In genomic region chr3:55309961-55310360, GRCm38 (mm10) we compare ENCODE assay signal across 18 mouse cellular contexts.
"Had no signal": no experiment of that assay in that cellular context is flagged by ENCODE, and none has a peak within 500 bp of the region (broad histone marks: within the 10 kb centered on the region; RNA-seq: fewer than 3 reads in every experiment).

No protein-coding gene starts in this region.

- H3K9me3 ChIP-seq: kidney, embryonic 15.5 days; limb, embryonic 12.5 days; liver, embryonic 13.5 days; midbrain, embryonic 12.5 days; neural tube, embryonic 15.5 days had no signal

- H3K4me1 ChIP-seq: kidney, embryonic 15.5 days; limb, embryonic 12.5 days; liver, embryonic 13.5 days; megakaryocyte, embryonic 14.5 days had no signal

- H3K36me3 ChIP-seq: kidney, embryonic 15.5 days; limb, embryonic 12.5 days; liver, embryonic 13.5 days; midbrain, embryonic 12.5 days; neural tube, embryonic 15.5 days had no signal

- DNase-seq: kidney, adult 18-20 months; kidney, postnatal 25 days; liver; liver, embryonic 13.5 days; liver, postnatal 0 days; right cerebral cortex, adult 18-20 months; right cerebral cortex, postnatal 25 days; thymus, postnatal 4 days had no signal

- H3K4me2 ChIP-seq: kidney, embryonic 15.5 days; limb, embryonic 12.5 days; liver, embryonic 13.5 days; midbrain, embryonic 12.5 days; neural tube, embryonic 15.5 days had no signal

- H3K27ac ChIP-seq: kidney, embryonic 15.5 days; layer of hippocampus, adult 2 months; limb, embryonic 12.5 days; liver, embryonic 13.5 days; macrophage; midbrain, embryonic 12.5 days; neural tube, embryonic 15.5 days; stomach, postnatal 0 days had no signal

- H3K9ac ChIP-seq: kidney, embryonic 15.5 days; limb, embryonic 12.5 days; liver, embryonic 13.5 days; liver, postnatal 0 days; midbrain, embryonic 12.5 days; neural tube, embryonic 15.5 days had no signal

- H3K27me3 ChIP-seq: kidney, embryonic 15.5 days; limb, embryonic 12.5 days; liver, embryonic 13.5 days; megakaryocyte, embryonic 14.5 days; midbrain, embryonic 12.5 days; neural tube, embryonic 15.5 days had no signal

- H3K4me3 ChIP-seq: kidney, embryonic 15.5 days; layer of hippocampus, adult 2 months; limb, embryonic 12.5 days; liver, embryonic 13.5 days; megakaryocyte, embryonic 14.5 days; midbrain, embryonic 12.5 days; neural tube, embryonic 15.5 days had no signal

- ATAC-seq: liver, postnatal 0 days; lung, postnatal 0 days; midbrain, embryonic 16.5 days had no signal
